Comparison of ENCODE assay signal across 1 mouse cellular context in the genomic region with DNA sequence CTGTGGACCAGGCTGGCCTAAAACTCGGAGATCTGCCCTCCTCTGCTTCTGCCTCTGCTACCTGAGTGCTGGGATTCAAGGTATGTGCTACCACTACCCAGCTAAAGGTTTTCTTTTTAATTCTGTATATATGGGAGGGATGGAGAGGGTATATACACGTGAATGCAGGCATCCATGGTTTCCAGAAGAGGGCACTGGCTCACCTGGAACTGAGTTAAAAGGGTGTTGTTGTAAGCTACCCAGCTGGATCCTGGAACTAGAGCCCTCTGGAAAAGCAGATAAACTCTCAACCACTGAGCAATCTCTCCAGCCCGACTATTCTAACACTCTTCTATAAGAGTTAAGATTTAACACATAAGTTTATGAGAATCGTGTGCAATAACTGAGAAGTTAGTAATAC.
TF ChIP-seq lines count a peak whose summit lies in the region.

No protein-coding gene starts in this region.

TF ChIP-seq in CH12.LX, 34 proteins besides CTCF, POLR2A, EP300 and RAD21:
- no peak for TF ChIP-seq TBP (conservative IDR thresholded peaks at IDR 0.05; ENCODE audit: low read depth, low read length)
- TF ChIP-seq RCOR1 (conservative IDR thresholded peaks at IDR 0.05; ENCODE audit: low read depth, low read length) = no peak
- TF ChIP-seq MXI1 (IDR thresholded peaks at IDR 0.05; ENCODE audit: low read depth, low read length) = no peak
- TF ChIP-seq E2F4 (IDR thresholded peaks at IDR 0.05; ENCODE audit: insufficient replicate concordance, low read depth, low read length) = no peak
- 0 out of 2 replicates have a peak, but pooled peaks have one; percentile 30 for TF ChIP-seq IRF4 (IDR thresholded peaks at IDR 0.05; ENCODE audit: low read depth, low read length)
- peak; percentile 43; the same call in 1 of the 2 replicates for TF ChIP-seq BHLHE40 (IDR thresholded peaks at IDR 0.05; ENCODE audit: low read depth, low read length)
- TF ChIP-seq POLR2AphosphoS2 (IDR thresholded peaks at IDR 0.05; ENCODE audit: low read depth, low read length) = no peak
- no peak for TF ChIP-seq JUN (IDR thresholded peaks at IDR 0.05; ENCODE audit: insufficient read depth, low read depth, low read length)
- TF ChIP-seq SIN3A (IDR thresholded peaks at IDR 0.05; ENCODE audit: low read length) = no peak
- TF ChIP-seq SMC3 (IDR thresholded peaks at IDR 0.05; ENCODE audit: low read depth, low read length) = peak; percentile 35; the same call in 1 of the 2 replicates
